Mouse (Mus musculus) thymus, adult 2 months (tissue): Measurements from ENCODE around the gene C2cd5.

Source experiments
- CTCF ChIP-seq: fragments of 200-500 bp; IDR thresholded peaks from 2 replicates; pipeline ENCODE4 v1.5.1; 2012; ENCODE audit warnings: mild to moderate bottlenecking, control low read depth, low read length, moderate library complexity, borderline replicate concordance; ENCODE audit not compliant: control insufficient read depth, poor library complexity, insufficient read depth; ENCODE audit errors: extremely low read depth
- POLR2A ChIP-seq: fragments of 200-500 bp; IDR thresholded peaks from 2 replicates; pipeline ENCODE4 v1.6.1; 2012; ENCODE audit warnings: mild to moderate bottlenecking, low read length, control low read depth, moderate library complexity; ENCODE audit not compliant: control insufficient read depth, poor library complexity, insufficient read depth; ENCODE audit errors: extremely low read depth

- TF ChIP-seq POLR2A (no peak), CTCF (no peak)
These were observed 656 bp upstream of the C2cd5 start for GRCm38 (mm10) chr6:143100478-143101115.
